Mouse (Mus musculus): ENCODE measurements around the gene Lce1m. TPM values are rescaled to one million over a fixed set of nuclear protein-coding genes. Genes with fewer than 3 reads are reported as not detected.
"Not testable (repeated sequence)": the region's sequence is repeated elsewhere in the genome, so short reads cannot be mapped to it uniquely, and the experiment has no call there.

Gene Lce1m
- total RNA-seq (2014; rRNA removed; ENCODE audit: low replicate concordance) = not detected in 2 replicates
- not detected in 2 replicates for polyA plus RNA-seq (2015; fragmentation: Nextera tagmentation; extraction: Ambion mirVana)

DNA sequence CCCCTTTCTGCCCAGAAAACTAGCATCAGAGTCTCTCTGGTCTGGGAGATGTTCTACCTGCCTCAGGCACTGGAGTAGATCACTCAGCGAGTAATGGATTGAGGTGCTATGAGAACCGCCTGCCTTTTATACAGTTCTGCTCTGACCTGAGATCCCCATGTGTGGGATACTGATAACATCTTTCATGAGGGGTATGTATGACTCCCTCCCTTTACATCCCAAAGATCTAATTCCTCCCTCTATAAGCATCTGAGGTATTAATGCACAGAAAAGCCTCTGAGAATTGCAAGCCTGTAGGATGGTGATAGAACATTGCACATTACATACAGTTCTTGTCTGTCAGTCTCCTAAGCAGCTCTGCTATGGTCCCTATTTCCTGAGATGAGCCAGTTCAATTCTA lies at the start of gene Lce1m:
Gene Lce1m, minus strand, starts transcription at position 101 of the 400 bp plus-strand sequence.
- no peak for DNase-seq (ENCODE audit: low spot score)
- WGBS = 79% methylated on average over 2 of the region's 2 CpGs
- H3K36me3 ChIP-seq (replicated peaks; ENCODE audit: control insufficient read depth, insufficient read depth, low read length) = no peaks in the 10 kb centered on the region

GRCm38 (mm10) chr3:93068523-93068922 lies 49.7 kb upstream of the Lce1m start, which contains the start of gene Gm4858:
Gene Gm4858 (plus strand): TSS chr3:93068823.
- not testable (repeated sequence) for H3K4me3 ChIP-seq (ENCODE audit: low read depth, low read length); ATAC-seq (ENCODE audit: insufficient read depth, low read depth); H3K36me3 ChIP-seq (replicated peaks; ENCODE audit: control insufficient read depth, insufficient read depth, low read length)

More for the DNA sequence above, at the start of gene Lce1m:
- no peak within 1 kb of the TSS for H3K27ac ChIP-seq (ENCODE audit: low read depth)
- H3K9ac ChIP-seq (replicated peaks; ENCODE audit: low read depth, low read length) = no peak within 1 kb of the TSS
- TF ChIP-seq CTCF (IDR thresholded peaks at IDR 0.05; ENCODE audit: low read depth) = no peak
- TF ChIP-seq EP300 (IDR thresholded peaks at IDR 0.05; ENCODE audit: low read depth) = no peak
- no peak for ATAC-seq (ENCODE audit: insufficient read depth, low read depth)
- H3K9me3 ChIP-seq (replicated peaks; ENCODE audit: control insufficient read depth, low read length) = no peaks in the 10 kb centered on the region
- H3K4me3 ChIP-seq (ENCODE audit: low read depth, low read length) = no peak within 1 kb of the TSS
- 0 out of 2 replicates have a peak, but pooled peaks cover 6% of the 10 kb centered on the region for H3K27me3 ChIP-seq (ENCODE audit: control insufficient read depth, insufficient read depth, low read length)
- no peak within 1 kb of the TSS for H3K4me2 ChIP-seq (ENCODE audit: low read depth, low read length)
- no peaks in the 10 kb centered on the region for H3K4me1 ChIP-seq (ENCODE audit: control insufficient read depth, insufficient read depth)

GRCm38 (mm10) chr3:93052826-93053474 lies 34.1 kb upstream of the Lce1m start:
- WGBS = 50% methylated on average over 10 of the region's 10 CpGs
- H3K4me2 ChIP-seq (ENCODE audit: low read depth, low read length) = no peak overlapping the region
- no peaks in the 10 kb centered on the region for H3K4me1 ChIP-seq (ENCODE audit: control insufficient read depth, insufficient read depth)
- no peaks in the 10 kb centered on the region for H3K36me3 ChIP-seq (replicated peaks; ENCODE audit: control insufficient read depth, insufficient read depth, low read length)
- H3K27me3 ChIP-seq (ENCODE audit: control insufficient read depth, insufficient read depth, low read length) = no peaks in the 10 kb centered on the region
- no peaks in the 10 kb centered on the region for H3K9me3 ChIP-seq (replicated peaks; ENCODE audit: control insufficient read depth, low read length)
- no peak overlapping the region for H3K9ac ChIP-seq (replicated peaks; ENCODE audit: low read depth, low read length)
- no peak overlapping the region for H3K4me3 ChIP-seq (ENCODE audit: low read depth, low read length)
- no peak overlapping the region for H3K27ac ChIP-seq (ENCODE audit: low read depth)
- DNase-seq (ENCODE audit: low spot score) = no peak
- no peak for ATAC-seq (ENCODE audit: insufficient read depth, low read depth)
- TF ChIP-seq CTCF (IDR thresholded peaks at IDR 0.05; ENCODE audit: low read depth) (peak; percentile 22; the same call in 1 of the 2 replicates), EP300 (IDR thresholded peaks at IDR 0.05; ENCODE audit: low read depth) (no peak)

More at GRCm38 (mm10) chr3:93068523-93068922, 49.7 kb upstream of the Lce1m start, which contains the start of gene Gm4858:
- H3K27me3 ChIP-seq (ENCODE audit: control insufficient read depth, insufficient read depth, low read length); DNase-seq (ENCODE audit: low spot score); H3K9me3 ChIP-seq (replicated peaks; ENCODE audit: control insufficient read depth, low read length); H3K27ac ChIP-seq (ENCODE audit: low read depth); H3K4me2 ChIP-seq (ENCODE audit: low read depth, low read length); H3K4me1 ChIP-seq (ENCODE audit: control insufficient read depth, insufficient read depth); H3K9ac ChIP-seq (replicated peaks; ENCODE audit: low read depth, low read length): not testable (repeated sequence)

- DNase-seq (ENCODE audit: low spot score) (no peak), ATAC-seq (ENCODE audit: insufficient read depth, low read depth) (no peak)
- Histone ChIP-seq H3K9ac (replicated peaks; ENCODE audit: low read depth, low read length) (no peak overlapping the region), H3K36me3 (replicated peaks; ENCODE audit: control insufficient read depth, insufficient read depth, low read length) (no peaks in the 10 kb centered on the region), H3K4me1 (ENCODE audit: control insufficient read depth, insufficient read depth) (no peaks in the 10 kb centered on the region), H3K27me3 (ENCODE audit: control insufficient read depth, insufficient read depth, low read length) (no peaks in the 10 kb centered on the region), H3K27ac (ENCODE audit: low read depth) (no peak overlapping the region), H3K9me3 (replicated peaks; ENCODE audit: control insufficient read depth, low read length) (no peaks in the 10 kb centered on the region), H3K4me2 (ENCODE audit: low read depth, low read length) (no peak overlapping the region), H3K4me3 (ENCODE audit: low read depth, low read length) (no peak overlapping the region)
- TF ChIP-seq CTCF (IDR thresholded peaks at IDR 0.05; ENCODE audit: low read depth) (no peak), EP300 (IDR thresholded peaks at IDR 0.05; ENCODE audit: low read depth) (no peak)
- 76% methylated on average over 1 of the region's 1 CpGs for WGBS
These were observed 31.3 kb upstream of the Lce1m start for GRCm38 (mm10) chr3:93050182-93050581.

- H3K27me3 ChIP-seq (ENCODE audit: control insufficient read depth, insufficient read depth, low read length) = no peaks in the 10 kb centered on the region
These were observed 12.6 kb upstream of the Lce1m start for GRCm38 (mm10) chr3:93031450-93031849.

GRCm38 (mm10) chr3:93025486-93025885 lies 6.6 kb upstream of the Lce1m start:
- no peak overlapping the region for H3K27ac ChIP-seq (ENCODE audit: low read depth)
- no peaks in the 10 kb centered on the region for H3K36me3 ChIP-seq (replicated peaks; ENCODE audit: control insufficient read depth, insufficient read depth, low read length)
- ATAC-seq (ENCODE audit: insufficient read depth, low read depth) = no peak
- 44% methylated on average over 2 of the region's 2 CpGs for WGBS
- no peaks in the 10 kb centered on the region for H3K9me3 ChIP-seq (replicated peaks; ENCODE audit: control insufficient read depth, low read length)
- H3K4me3 ChIP-seq (ENCODE audit: low read depth, low read length) = no peak overlapping the region
- no peak for DNase-seq (ENCODE audit: low spot score)
- H3K4me2 ChIP-seq (ENCODE audit: low read depth, low read length) = no peak overlapping the region
- H3K9ac ChIP-seq (replicated peaks; ENCODE audit: low read depth, low read length) = no peak overlapping the region
- no peaks in the 10 kb centered on the region for H3K27me3 ChIP-seq (ENCODE audit: control insufficient read depth, insufficient read depth, low read length)
- H3K4me1 ChIP-seq (ENCODE audit: control insufficient read depth, insufficient read depth) = no peaks in the 10 kb centered on the region
- TF ChIP-seq EP300 (IDR thresholded peaks at IDR 0.05; ENCODE audit: low read depth) = no peak
- no peak for TF ChIP-seq CTCF (IDR thresholded peaks at IDR 0.05; ENCODE audit: low read depth)

More at GRCm38 (mm10) chr3:93031450-93031849, 12.6 kb upstream of the Lce1m start:
- DNase-seq (ENCODE audit: low spot score) (peak; percentile 48), ATAC-seq (ENCODE audit: insufficient read depth, low read depth) (no peak)
- Histone ChIP-seq H3K27ac (ENCODE audit: low read depth) (no peak overlapping the region), H3K36me3 (replicated peaks; ENCODE audit: control insufficient read depth, insufficient read depth, low read length) (no peaks in the 10 kb centered on the region), H3K4me2 (ENCODE audit: low read depth, low read length) (no peak overlapping the region), H3K9ac (replicated peaks; ENCODE audit: low read depth, low read length) (no peak overlapping the region), H3K4me1 (ENCODE audit: control insufficient read depth, insufficient read depth) (no peaks in the 10 kb centered on the region), H3K9me3 (replicated peaks; ENCODE audit: control insufficient read depth, low read length) (no peaks in the 10 kb centered on the region), H3K4me3 (ENCODE audit: low read depth, low read length) (no peak overlapping the region)
- peak; percentile 80 for TF ChIP-seq CTCF (IDR thresholded peaks at IDR 0.05; ENCODE audit: low read depth)
- no peak for TF ChIP-seq EP300 (IDR thresholded peaks at IDR 0.05; ENCODE audit: low read depth)
- WGBS = 47% methylated on average over 5 of the region's 5 CpGs
